Mouse (Mus musculus): ENCODE measurements around the gene Notch4.
A peak's percentile ranks its signal among the peaks of the same experiment; 100 is the strongest.

Notch4 gene

DNA sequence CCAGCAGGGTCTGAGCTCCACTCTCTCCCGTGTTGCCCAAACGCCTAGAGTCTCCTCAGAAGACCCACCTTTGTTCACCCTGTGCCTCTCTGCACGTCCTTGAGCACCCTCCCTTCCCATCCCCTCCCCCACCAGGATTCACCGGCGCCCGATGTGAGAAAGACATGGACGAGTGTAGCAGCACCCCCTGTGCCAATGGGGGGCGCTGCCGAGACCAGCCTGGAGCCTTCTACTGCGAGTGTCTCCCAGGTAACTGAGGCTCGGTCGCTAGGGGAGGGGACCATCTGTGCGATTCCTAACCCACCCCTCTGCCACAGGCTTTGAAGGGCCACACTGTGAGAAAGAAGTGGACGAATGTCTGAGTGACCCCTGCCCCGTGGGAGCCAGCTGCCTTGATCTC is 8.3 kb downstream of the Notch4 start:
- no peak for DNase-seq

DNA sequence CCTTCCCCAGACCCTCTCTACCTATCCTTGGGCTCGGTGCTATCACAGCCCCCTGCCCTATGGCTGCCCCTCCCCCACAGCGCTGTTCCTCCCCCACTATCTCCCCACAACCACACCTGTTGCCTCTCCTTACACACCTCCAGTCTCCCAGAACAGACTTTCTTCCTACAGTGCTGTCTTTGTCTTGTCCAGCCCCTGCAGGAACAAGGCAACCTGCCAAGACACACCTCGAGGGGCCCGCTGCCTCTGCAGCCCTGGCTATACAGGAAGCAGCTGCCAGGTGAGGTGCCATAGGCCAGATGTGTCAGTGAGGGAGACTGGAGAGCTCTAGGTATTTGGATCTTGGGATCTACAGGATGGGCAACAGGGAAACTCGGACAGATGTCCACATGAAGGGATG is 12.5 kb downstream of the Notch4 start:
- DNase-seq, result no peak

DNA sequence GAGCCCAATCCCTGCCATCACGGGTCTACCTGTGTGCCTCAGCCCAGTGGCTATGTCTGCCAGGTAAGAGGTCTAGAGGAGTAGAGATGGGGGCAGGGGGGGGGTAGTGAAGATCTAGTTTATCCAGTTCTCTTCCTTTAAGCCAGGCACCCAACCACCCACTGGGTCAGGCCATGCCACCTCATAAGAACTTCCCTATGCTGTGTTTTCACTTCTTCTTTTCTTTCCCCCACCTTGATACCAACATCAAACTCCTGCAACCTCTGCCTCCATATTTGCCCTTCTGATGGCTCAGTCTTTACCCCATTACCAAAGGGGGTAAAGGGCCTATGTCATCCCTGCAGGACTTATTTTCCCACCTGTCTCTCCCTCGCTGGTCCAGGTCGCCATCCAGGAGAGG is 14.0 kb downstream of the Notch4 start:
- no peak for DNase-seq

DNA sequence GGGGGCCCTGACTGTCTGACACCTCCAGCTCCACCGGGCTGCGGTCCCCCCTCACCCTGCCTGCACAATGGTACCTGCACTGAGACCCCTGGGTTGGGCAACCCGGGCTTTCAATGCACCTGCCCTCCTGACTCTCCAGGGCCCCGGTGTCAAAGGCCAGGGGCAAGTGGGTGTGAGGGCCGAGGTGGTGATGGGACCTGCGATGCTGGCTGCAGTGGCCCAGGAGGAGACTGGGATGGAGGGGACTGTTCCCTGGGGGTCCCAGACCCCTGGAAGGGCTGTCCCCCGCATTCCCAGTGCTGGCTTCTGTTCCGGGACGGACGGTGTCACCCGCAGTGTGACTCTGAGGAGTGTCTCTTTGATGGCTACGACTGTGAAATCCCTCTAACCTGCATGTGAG is 18.5 kb downstream of the Notch4 start:
- no peak for DNase-seq

DNA sequence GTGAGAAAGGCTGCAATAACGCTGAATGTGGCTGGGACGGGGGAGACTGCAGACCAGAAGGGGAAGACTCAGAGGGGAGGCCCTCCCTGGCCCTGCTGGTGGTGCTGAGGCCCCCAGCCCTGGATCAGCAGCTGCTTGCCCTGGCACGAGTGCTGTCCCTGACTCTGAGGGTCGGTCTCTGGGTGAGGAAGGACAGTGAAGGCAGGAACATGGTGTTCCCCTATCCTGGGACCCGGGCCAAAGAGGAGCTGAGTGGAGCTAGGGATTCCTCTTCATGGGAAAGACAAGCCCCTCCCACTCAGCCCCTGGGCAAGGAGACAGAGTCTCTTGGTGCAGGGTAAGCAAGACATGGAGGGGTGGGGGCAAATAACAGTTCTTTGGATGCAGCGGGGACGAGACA is 19.3 kb downstream of the Notch4 start:
- DNase-seq, result peak in 1 of 2 experiments; percentile 4

DNA sequence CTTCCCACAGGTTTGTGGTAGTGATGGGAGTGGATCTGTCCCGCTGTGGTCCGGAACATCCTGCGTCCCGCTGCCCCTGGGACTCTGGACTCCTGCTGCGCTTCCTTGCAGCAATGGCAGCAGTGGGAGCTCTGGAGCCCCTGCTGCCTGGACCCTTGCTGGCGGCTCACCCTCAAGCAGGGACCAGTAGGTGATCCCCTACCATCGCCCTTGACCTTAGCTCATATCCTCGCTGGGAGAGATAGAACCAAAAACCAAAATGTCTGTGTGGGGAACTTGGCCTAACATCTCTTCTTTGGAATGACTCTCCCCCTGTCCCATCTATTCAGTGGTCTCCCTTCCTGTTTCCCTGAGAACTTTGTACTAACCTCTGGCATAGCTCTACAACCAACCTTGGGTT is 19.8 kb downstream of the Notch4 start:
- DNase-seq, result no peak

DNA sequence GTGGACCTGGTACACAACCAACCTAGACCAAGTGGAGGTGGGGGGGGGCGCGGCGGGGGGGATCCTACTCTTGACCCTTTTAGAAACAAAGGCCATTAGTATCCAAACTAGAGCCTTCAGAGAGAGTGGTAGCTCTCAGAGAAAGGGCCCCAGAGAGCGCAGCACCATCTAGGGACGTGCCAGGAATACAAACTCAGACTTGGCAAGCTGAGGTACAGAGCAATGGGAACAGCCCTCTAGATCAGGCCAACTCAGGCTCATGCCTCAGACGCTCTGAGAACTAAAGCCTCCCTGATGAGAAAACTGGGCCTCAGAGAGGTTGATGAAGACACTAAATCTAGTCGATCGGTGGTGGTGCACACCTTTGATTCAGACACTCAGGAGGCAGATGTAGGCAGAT is 21.1 kb downstream of the Notch4 start:
- no peak for DNase-seq

DNA sequence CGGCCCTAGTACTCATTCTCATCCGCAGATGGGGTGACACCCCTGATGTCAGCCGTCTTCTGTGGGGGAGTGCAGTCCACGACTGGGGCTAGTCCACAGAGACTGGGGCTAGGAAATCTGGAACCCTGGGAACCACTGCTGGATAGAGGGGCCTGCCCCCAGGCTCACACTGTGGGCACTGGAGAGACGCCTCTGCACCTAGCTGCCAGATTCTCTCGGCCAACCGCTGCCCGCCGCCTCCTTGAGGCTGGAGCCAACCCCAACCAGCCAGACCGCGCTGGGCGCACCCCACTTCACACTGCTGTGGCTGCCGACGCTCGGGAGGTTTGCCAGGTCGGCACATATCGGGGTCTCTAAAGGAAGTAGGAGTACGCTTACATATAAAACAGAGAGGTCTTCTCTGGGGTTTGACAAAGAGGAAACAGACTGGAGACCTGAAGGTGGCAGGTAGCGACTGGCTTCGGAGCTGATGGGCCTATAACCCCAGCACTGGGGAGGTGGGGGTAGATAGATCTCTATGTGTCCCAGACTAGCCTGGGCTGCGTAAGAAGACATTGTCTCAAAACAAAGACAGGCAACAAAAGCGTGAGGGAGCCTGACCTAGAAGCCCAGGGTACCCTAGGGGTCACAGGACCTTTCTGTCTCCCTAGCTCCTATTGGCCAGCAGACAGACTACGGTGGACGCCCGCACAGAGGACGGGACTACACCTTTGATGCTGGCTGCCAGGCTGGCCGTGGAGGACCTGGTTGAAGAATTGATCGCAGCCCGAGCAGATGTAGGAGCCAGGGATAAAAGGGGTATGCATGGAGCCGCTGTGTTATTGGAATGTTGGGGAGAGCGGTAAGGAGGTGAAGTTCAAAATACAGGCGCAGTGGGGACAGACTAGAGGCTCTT is 22.1 kb downstream of the Notch4 start:
- peak in 1 of 2 experiments; percentile 5 for DNase-seq

DNA sequence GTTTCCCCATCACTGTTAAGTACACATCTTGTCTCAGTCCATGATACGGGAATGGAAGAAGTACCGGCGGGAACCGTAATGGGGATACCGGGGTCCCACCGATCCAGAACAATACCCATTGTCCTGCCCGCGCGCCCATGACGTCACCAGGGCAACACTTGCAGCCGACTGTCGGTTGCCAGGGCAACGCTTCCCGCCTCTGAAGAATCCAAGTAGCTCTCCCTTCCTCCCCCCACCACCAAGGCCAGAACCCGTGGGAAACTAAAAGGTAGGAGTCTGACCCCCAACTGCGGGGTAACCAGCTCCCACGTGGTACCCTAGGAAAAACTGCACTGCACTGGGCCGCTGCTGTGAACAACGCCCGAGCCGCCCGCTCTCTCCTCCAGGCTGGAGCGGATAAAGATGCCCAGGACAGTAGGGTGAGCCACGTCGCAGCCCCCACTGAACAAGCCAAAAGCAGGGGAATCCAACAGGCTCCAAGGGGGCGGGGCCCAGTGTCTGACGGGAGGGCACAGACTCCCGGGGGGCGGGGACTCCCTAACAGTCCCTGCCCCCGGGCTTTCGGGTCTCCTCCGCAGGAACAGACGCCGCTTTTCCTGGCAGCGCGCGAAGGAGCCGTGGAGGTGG is 22.8 kb downstream of the Notch4 start:
- DNase-seq, result peak; percentile 61 to 92

DNA sequence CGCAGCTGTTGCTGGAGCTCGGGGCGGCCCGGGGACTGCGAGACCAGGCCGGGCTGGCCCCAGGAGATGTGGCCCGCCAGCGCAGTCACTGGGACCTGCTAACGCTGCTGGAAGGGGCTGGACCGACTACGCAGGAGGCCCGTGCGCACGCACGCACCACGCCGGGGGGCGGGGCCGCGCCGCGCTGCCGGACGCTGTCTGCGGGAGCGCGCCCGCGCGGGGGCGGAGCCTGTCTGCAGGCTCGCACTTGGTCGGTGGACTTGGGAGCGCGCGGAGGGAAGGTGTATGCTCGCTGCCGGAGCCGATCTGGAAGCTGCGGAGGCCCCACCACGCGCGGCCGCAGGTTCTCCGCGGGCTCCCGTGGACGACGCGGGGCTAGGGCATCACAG is 23.3 kb downstream of the Notch4 start:
- peak; percentile 96 to 99 for DNase-seq

DNA sequence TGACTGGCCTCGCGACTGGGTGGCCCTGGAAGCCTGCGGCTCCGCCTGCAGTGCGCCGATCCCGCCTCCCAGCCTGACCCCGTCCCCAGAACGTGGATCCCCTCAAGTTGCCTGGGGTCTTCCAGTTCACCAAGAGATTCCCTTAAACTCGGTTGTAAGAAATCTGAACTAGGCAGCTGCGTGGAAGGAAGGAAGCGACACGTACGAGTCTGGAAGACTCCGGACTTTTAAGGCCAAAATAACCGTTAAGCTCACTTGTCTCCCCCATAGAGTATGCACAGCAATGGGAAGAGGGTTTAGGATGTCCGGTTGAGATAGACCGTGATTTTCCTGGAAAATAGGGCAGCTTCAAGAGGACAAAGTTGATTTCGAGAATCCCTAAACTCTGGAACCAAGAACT is 23.7 kb downstream of the Notch4 start:
- no peak for DNase-seq

DNA sequence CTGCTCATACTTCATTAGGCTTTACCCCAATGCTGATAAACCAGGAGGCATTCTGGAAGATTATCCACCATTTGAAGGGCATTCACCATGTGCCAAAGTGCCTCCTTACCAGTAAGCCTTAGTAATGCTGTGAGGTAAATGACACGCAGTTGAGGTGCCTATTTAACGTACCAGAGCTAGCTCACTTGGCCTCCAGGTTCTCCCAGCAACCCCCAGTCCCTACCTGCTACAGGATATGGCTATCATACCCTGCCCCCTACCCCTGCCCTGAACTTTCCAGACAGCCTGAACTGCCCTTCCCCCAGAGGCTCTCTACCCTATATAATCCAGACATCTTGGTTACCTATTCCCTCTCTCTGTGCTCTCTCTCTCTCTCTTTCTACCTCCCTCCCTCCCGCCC is 24.7 kb downstream of the Notch4 start:
- DNase-seq, result no peak

DNA sequence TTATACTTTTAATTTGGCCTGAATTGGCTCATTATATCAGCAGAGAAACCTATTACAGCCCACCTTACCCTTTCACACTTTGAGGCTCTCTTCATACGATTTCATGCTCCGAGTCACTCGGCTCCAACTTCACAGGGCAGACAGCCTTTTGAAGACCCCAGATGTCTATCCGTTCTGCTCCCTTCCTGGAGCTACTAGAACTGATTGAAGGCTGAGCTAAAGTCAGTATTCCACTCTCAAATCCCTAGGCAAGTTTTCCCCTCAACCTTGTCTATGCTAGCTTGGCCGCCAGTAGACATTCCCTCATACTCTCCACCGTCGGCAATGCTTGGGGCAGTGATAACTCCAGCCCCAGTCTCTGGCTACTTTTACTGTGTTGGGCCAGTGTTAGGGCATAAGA is 25.1 kb downstream of the Notch4 start:
- DNase-seq, result no peak

DNA sequence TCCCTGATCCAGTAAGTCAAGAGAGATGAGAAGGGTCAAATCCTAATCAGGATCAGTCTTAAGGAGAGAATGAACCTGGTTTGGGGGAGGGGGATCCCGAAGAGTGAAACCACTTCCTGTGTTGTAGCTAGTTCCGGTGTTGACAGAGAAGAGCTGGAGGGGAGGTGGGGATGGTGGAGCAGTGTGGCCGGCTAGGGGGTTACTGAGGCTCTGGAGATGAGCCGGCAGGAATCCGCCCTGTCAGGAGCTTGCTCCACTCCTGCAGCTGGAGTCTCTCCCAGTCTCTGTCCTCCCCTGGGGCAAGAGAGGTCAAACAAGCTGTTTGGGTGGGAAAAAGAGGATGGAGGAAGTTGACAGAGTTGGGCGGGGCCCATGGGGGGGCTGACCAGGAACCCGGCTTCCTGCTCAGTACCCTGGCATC is 25.6 kb downstream of the Notch4 start, which contains the start of gene Gpsm3:
Gene Gpsm3 (plus strand): TSS at position 126 of the 421 bp plus-strand sequence.
- DNase-seq, result peak; percentile 63 to 76

DNA sequence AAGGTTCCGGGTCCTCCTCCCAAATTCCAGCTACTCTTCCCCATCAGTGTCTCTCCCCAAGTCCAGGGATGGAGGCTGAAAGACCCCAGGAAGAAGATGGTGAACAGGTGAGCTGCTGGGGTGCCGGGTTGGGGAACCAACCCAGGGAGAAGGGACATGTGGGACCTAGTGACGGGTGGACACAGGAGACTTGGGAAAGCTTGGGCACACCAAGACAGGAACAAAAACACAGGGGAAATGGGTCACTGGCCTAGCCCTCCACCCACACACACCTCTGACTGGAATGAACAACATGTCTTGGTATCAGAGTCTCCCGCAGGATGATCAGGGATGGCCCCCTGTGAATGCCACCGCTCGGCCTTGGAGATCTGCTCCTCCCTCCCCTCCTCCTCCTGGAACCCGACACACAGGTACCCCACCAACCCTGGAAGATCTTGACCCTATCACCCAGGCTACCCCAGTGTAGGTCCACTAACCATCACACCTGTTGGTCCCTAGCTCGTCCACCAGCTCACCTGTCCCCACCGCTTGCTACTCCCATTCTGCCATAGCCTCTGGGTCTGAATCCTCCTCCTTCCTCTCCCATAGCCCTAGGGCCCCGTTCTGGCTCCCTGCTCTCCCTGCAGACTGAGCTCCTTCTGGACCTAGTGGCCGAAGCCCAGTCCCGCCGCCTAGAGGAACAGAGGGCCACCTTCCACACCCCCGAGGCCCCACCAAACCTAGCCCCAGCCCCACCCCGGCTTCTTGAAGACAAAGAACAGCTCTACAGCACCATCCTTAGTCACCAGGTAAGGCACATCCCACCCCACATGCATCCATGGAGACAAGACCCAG is 26.3 kb downstream of the Notch4 start:
- DNase-seq, result peak in 1 of 2 experiments; percentile 36

DNA sequence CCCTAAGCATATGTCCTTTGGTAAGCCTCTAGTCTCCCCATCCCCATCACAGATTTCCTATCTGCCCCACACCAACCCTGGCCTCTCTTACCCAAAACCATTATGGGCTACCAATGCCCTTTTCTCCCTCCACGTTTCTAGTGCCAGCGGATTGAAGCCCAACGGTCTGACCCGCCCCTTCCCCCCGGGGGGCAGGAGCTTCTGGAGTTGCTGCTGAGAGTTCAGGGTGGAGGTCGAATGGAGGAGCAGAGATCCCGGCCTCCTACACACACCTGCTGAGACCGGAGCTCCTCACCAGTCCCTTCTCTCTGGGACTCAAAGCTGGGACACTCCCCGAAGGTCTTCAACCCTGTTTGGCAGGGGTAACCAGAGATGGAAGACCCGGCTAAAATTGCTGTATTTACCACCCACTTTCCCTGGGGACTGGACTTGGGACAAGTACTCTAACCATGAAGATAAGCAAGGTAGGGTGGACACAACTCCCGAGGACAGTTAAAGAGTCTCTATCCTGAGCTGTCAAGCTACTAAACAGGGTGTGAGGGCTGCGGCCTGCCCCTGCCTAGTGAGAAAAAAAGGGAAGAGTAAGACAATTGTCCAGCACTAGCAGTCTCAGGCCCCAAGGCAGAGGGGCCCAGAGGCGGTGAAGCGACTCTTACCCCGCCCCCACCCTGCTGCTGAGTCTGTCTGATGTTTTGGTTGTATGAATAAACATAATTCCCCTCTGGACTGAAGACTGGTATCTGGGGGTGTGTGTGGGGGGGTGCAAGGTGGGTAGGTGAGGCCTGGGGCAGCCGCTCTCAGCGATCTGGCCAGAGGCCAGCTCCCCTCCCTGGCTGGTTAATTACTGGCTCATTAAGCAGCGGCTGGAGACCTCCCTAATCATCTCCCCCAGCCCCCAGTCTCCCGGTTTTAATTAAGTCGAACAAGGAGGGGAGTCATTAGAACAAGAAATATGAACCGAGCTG is 27.2 kb downstream of the Notch4 start, which contains the start of gene Pbx2:
Gene Pbx2 (plus strand): TSS at position 238 of the 965 bp plus-strand sequence.
- peak in 1 of 2 experiments; percentile 41 for DNase-seq

DNA sequence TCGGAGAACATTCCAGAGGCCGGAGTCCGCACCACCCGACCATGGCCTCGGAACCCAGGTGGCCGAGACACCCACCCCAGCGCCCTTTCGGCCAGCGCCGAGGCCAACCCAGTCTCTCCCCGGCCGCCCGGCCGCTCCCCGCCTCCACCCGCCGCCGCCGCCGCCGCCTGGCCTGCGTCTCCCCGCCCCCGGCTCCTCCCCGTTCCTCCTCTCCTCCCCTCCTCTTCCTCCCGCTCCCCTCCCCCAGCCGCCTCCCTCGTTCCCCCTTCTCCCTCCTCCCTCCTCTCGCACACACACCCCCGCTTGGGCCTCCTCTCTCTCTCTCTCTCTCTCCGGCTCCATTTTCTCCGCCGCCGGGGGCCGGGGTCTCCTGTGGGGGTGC is 27.9 kb downstream of the Notch4 start:
- peak; percentile 83 to 91 for DNase-seq

DNA sequence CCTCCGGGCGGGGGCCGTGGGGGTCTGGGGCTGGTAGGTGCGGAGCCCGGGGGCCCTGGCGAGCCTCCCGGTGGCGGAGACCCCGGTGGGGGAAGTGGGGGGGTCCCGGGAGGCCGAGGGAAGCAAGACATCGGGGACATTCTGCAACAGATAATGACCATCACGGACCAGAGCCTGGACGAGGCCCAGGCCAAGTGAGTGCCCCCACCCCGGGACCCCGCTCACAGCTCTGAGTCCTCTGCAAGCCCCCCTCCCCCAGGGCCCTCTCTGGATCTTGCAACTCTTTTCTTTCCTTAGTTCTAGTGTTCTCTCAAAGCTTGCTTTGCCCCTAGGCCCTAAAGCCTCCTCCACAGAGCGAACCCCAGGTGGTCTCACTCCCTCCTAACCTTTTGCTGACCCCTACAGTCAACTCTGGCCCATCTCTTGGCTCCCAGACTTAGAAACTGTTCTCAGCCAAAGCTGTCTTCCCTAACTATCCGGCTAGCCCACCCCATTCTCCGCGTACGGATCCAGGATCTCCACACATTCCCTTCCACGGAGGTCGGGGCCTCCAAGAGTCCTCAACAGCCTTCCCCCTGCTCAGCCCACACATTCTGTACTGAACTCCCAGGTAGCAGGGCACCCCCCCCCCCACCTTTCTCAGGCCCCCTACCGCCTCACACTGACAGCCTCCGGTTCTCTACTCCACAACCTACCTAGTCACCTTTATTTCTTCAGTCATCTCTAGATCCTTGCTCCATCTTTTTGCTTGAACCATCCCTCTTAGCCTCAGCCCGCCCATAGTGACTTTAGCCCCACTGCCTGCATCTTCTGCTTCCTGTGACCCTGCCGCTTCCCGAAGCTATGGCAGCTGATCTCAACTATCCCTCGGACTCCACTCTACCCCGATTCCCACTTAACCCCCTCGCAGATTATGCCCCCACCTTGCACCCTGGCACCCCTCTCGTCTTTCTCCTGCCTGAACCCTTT is 28.8 kb downstream of the Notch4 start:
- DNase-seq, result no peak

DNA sequence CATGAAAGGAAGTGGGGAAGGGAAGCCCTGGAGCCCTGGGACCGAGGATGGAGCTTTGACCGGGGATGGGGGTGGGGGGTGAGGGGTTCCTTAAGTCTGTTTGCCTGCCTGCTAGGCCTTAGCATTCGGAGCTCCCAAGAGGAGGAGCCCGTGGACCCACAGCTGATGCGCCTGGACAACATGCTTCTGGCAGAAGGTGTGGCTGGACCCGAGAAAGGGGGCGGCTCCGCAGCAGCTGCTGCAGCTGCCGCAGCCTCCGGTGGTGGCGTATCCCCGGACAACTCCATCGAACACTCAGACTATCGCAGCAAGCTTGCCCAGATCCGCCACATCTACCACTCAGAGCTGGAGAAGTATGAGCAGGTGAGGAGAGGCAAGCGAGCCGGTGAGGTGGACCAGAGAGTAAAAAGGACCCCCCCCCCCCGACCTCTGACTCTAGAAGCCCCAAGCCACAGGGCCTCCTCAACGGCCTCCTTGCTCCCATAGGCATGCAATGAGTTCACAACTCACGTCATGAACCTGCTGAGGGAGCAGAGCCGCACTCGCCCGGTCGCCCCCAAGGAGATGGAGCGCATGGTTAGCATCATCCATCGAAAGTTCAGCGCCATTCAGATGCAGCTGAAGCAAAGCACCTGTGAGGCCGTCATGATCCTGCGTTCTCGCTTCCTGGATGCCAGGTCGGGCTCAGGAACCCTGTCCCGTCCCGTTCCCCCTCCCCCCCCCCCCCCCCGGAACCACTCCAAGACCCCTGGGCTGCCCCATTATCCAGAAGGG is 29.9 kb downstream of the Notch4 start:
- DNase-seq, result no peak

DNA sequence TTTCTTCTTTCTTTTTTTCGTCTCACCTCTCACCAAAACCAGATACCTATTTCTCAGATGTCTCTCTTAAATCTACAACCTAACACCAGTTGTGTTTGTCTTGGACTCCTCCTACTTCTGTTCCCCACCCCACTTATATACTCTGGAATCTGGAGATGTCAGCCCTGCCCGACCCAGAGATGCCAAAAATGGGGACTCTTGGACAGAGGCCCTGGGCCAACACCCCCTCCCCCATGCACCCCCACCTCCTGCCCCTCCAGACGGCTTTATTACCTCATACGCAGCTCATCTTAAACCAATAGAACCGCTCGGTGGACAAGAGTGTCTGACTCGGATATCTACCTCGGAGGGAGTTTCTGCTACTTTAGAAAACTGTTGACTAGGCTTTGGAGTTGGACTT is 32.0 kb downstream of the Notch4 start:
- no peak for DNase-seq
